Mouse (Mus musculus) lung, postnatal 10 days (tissue): ENCODE results near the gene Hoxa3.
A peak's percentile ranks its signal among the peaks of the same experiment; 100 is the strongest.

Experiments used
- DNase-seq: peaks from one replicate; pipeline ENCODE4 v3.0.0; 2021

The Hoxa3 gene

DNA sequence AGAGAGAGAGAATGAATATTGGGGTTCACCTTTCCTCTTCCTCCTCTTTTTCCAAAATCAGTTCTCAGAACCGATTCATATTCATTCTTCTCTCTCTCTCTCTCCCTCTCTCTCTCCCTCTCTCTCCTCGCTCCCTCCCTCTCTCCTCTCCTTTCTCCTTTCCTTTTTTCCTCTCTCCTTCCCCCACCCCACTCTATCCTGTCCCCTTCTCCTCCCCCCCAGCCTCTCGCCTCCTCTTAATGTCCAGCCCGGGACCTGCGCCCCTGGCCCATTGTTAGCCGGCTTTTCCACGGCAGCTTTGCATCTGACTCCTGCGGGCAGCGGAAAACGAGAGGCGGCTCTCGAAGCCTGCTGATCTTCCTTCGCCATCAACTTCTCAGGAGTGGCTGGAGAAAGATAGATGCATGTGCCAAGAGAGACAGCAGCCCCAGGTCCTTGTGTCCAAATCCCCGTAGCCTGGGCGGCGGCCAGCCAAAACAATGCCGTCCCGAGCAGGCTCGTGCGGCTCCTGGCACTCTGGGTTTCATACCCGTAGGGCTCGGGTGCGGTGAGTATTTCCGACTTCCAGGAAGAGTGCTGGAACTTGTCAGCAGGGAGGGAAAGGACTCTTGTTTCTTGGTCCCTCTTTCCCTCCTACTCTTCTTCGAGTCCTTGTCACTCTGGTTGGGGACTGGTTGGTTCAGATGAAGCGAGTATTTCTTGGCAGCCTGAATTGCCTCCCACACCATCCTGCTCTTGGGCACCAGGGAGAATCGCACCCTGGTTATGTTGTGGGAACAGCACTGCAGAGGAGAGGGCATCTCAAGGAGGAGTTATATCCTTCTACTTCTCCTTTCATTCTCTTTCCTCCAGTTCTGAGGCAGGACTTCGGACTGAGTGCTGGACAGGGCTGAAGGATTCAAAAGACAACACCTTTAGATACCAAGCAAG, 47.4 kb downstream of the Hoxa3 start:
- peak; percentile 73 for DNase-seq

DNA sequence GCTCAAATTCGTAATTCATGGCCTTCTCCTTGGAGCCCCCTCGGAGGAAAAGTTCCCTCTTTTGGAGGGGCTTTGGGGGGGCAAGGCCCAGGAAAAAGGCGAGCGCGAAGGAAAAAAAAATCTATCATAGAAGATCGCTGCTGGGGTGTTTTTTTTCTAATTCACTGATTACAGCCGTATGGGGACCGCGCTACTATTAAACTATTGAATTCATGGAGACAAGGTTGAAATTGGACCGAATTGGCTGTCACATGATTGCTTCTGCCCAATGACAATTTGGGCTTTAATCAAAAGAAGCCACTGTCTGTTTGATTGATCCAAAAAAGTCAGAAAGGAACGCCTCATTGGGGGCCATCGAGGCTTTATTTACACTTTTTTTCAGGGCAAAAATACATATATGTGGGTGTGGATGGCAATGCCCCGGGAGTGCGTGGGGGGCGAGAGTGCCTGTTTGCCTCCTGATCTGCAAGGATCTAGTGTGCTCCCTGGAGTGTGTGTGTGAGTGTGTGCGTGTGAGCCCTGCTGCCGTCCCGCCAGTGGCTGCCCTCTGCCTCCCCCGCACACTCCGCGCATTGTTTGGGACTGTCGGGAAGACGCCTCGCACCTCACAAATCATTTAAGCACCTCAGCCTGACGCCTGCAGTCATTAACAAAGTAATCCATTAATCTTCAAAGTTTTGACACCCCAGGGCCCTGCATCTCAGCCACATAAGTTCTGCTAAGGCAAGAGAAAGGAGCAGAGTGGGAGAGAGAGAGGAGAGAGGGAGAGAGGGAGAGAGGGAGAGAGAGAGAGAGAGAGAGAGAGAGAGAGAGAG, 48.3 kb downstream of the Hoxa3 start, which contains the start of gene Hoxa2:
TSS of gene Hoxa2 (minus strand) at position 206 of the 815 bp plus-strand sequence.
- DNase-seq, result peak; percentile 79

DNA sequence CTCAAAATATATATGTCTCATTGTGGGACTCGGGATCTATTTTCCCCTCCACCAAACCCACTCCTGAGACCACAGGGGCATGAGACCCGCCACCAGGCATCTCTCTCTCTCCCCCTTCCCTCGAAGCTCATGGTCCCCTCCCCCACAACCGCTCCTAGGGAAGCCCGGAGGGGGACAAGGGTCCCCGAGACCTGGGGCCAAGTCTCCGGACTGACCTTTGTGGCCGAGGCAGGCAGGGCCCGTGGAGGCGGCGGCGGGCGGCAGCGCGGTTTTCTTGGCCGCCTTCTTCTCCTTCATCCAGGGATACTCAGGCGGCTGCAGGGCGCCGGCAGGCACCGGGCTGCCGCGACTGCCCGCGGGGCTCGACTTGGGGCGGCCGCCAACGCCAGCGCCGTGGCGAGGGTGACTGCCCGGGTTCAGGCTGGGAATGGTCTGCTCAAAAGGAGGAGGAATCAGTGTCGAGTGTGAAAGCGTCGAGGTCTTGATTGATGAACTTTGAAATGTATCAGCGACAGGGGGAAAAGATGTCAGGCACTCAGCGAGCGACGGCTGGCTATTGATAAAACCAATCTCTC, 49.0 kb downstream of the Hoxa3 start:
- peak; percentile 58 for DNase-seq

DNA sequence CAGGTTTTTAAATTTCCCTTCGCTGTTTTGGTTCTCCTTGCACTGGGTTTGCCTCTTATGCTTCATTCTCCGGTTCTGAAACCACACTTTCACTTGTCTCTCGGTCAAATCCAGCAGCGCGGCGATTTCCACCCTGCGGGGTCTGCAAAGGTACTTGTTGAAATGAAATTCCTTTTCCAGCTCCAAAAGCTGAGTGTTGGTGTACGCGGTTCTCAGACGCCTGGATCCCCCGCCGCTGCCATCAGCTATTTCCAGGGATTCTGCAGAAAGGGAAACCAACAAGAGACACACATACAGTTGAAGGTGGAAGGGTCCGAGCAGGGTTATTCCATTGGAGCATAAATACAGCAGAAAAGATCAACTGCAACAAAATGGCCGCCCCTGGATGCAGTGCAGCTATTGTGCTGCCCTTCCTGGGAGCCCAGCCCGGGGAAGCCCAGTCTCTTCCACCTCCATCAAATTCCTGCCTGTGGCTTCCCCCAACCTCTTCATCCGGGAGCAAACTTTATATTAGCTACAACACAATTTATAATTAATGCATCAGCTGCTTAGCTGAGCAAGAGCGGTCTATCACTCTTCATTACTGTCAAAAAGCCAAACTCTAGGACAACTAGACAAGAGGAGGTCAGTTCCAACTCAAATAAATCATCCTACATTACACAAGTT, 49.6 kb downstream of the Hoxa3 start:
- peak; percentile 73 for DNase-seq

DNA sequence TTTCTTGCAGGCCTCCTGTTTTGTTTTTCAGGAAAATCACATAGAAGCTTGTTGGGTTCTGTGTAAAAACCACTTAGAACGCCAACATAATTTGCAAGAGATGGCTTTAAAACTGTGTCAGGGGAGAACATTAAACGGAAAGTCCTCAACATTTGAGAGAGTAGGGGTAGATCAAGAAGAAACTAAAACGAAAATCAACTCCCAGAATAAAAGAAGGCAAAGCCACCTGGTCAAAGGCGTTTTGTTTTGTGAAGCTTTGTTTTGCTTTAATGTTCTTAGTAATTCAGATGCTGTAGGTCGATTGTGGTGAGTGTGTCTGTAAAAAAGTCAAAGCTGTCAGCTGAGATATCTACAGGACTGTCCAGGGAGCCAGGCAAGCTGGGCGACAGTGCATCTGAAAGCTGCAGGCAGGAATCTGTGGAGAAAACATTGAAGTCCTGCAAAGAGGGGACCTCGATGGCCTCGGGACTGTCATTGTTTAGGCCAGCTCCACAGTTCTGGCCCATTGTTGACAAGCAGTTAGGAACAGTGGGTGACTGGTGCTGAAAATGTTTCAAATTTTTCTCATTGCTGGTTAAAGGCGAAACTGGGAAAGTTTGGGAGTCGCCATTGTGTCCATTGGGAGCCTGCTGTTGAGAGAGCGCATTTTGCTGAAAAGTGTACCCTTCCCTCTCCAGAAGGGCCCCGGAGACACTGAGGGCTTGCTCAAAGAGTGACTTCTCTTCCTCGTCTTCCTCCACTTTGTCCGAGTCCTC, 50.3 kb downstream of the Hoxa3 start:
- DNase-seq, result no peak

DNA sequence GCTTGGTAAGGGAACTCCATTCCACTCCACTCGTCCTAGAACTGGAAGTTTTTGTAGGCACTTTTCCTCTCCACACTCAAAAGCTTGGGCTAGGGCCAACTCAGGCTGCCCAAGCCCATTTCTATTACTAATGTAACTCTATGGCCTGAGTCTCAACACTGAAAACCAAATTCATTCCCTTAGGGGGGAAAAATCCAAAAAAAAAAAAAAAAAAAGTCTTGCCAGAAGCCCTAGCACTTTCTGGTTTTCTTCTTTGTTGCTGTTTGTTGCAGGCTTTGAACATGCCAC, 51.1 kb downstream of the Hoxa3 start:
- DNase-seq, result peak; percentile 47

DNA sequence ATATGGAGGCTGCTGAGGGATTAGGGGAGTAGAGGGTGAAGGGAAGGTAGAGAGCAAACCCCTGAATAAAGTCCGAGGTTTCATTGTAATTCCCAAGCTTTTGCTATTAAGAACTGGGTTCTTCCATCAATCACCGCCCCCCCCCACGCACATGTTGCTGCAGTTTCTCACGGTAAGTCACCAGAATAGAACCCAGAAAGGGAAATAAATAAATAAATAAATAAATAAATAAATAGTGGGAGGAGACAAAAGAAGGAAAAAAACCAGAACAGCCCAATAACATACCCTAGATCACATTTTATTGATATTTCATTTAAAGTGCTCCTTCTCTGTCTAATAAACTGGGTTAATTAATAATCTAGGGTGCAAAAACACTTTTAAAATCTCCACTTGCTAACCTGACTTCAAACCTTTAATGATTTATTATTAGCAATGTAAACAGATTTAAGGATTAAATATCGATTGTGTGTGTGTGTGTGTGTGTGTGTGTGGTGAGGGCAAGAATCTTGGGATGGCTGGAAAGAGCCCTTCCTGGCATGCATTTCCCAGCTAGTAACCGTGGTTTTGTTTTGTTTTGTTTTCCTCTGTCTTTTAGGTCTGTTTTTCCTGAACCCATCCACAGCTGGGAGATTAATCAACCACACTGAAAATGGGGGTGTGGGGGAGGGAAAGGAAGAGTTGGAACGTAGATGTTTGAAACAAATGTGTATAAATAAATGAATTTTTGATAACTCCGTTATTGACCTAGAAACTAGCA, 51.6 kb downstream of the Hoxa3 start:
- DNase-seq, result no peak

DNA sequence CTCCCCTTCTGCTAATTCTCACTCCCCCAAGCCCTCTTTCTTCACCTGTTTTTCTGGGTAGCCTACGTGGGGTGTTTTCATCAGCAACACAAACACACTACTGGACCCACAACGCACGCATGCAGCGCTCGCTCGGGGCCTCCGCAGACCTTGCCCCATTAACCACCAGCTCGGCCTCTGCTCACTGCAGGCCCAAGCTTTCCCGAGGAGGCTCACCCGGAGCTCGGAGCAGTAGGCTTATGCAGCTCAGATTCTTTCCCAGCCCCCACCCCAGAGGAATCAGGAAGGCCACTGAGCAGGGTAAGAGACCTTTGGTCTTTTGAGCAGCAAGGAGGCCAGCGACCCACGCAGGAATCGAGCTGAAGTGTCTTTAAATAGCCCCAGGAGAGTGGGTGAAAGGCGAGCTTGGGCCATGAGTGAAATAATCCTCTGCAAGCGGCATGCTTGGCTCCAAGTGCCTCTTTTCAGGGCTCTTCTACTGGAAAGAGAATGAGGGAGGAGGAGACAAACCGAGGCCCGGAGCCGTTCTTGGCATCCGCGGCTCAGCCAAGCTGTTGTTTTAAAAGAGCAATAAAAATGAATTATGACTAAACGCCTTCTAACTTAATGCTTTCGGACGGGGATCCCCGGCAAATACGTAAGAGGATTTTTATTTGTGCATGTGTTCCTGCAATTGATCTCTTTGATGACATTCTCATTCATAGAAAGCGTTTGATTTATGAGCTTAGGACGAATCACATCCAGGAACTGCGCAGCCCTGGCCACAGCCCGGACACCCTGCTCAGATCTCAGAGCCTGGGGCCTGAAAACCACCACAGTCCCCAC, 52.4 kb downstream of the Hoxa3 start:
- DNase-seq, result peak; percentile 82

DNA sequence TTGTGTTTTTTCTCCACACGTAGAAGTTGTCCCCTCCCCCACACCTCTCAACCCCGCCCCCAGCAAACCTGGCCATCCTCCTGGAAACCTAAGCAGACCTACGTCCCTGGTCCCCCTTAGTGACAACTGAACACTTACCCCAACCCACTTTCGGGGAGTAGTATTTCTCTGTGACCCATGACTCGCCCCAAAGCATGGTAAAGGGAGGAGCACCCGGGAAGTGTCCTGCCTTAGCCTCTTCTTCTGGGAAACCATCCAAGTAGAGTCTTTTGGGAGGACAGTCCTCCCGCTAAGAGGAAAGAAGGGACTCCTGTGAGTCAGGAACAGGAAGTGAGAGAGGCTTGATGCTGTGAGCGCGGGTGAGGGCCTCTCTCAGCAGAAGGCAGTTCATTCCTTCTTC, 53.2 kb downstream of the Hoxa3 start:
- DNase-seq, result peak; percentile 67

DNA sequence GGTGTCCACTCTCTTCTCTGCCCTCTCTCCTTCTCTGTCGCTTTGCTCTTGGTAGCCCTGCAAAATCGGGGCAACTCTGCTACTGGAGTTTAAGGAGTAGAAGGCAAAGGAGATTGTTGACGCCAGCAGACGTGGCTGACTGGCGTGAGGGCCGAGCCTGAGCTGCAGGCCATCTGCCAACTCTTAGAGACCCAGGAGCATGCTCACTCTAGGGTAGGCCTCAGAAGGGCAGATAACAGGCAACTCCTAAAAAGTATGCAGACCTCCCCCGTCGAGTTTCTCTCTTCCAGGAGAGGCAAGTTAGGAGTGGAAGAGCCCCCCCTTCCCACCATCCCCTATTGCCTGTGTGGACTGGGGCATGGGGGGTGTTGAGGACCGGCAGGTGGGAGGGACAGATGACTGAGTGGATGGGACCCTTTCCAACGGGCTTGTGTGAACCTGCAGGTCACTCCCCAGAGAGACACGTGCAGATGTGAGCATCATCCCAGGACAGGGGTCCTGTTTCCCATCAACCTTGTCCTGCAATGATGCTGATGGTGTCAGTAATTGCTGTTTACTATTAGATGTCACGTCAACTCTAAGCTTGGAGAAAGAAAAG, 53.9 kb downstream of the Hoxa3 start:
- DNase-seq, result peak; percentile 72

DNA sequence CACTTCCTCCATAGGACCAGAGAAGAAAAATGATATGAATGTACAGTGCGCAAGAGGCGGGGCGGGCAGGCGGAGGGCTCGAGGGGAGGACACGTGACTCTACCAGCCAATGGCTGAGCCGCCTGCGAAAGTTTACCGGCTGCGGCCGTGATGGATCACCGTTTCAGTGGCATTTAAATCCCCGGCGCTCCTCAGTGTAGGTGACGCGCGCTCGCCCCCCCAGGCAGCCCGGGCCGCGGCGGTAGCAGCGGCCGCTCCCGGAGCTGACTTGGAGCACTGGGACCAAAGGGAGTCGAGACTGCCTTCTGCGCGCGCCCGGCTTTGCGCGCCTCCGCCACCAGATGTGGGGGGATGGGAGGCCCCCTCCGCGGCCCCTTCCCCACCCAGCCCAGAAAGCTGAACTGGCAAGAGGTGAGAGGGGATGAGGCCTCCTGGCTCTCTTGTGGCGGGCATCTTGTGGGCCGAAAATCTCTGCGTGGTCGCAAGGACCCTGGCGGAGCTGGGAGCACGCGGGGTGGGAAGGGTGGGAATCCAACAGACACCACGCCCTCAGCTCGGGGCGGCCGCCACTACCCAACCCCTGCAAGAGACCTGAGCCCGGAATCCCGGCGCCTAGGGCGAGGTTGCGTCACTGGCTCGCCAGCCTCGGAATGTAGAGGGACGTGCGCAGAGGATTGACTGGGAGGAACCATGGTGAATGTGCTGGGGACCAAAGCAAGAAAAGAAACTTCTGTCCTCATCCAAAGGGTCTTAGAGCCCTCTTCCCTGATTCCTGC, 54.7 kb downstream of the Hoxa3 start, which contains the start of gene Hoxa1:
TSS of gene Hoxa1 (minus strand) at position 42 of the 776 bp plus-strand sequence.
- DNase-seq, result peak; percentile 93

DNA sequence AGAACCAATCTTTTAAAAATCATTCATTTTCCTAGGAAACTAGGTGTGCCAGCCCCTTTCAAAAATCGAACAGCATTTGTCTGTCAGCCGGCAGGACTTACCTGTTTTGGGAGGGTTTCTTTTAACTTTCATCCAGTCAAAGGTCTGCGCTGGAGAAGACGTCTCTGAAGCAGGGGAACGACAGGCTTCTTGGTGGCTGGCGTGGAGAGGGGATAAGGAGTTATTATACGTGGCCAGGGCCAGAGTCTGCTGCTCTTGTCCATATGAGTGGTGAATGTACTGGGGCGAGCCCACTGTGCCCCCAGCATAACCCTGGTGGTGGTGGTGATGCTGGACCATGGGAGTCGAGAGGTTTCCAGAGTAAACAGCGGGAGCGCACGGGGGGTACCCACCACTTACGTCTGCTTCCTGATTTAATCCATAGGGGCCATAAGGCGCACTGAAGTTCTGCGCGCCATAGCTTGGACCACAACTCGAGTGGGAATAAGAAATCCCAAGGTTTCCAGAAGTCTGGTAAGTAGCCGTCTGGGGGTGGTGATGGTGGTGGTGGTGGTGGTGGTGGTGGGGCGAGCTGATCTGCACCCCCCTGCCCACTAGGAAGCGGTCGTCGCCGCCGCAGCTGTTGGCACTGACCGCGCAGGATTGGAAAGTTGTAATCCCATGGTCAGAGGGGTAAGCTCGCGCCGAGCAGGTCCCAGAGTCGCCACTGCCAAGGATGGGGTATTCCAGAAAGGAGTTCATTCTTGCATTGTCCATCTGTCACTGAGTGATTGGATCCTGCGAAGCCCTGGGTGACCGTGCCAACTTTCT, 55.5 kb downstream of the Hoxa3 start:
- no peak for DNase-seq

DNA sequence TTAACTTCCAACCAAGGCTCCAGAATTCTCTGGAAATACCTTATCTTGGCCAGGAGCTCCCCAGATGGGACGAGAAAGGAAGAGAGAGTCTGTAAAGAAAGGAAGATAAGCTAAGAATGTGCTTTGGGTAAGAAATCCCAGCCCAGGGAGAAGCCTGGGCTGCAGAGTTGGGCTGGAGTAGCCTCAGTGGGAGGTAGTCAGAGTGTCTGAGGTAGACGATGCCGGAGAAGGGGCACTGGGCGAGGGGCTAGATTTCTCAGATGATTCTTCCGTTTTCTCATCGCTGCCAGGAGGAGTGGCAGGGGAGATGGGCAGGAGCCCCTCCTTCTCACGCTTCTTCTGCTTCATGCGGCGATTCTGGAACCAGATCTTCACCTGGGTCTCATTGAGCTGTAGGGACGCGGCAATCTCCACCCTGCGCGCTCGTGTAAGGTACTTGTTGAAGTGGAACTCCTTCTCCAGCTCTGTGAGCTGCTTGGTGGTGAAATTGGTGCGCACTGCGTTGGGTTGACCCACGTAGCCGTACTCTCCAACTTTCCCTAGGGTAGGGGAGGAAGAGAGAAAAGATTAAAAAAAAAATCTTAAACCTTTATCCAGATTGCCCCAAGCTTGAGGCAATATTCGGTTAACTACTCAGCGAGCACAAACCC, 56.5 kb downstream of the Hoxa3 start:
- no peak for DNase-seq

DNA sequence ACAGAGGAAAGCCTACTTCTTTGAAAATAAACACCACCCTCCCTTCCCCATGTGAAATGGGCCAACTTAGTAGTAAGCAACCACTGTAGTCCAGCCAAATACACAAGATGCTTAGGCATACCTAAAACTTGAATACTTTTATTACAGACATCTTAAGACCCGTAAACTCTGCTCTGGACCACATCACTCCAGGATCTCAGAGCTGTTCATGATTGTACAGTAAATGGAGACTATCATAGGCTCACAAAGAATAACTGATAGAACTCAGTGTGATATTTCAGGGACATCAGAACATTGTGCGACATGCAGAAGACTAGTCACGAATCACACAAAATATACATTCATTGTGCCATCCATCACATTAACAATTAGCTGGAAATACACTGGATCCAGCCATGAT, 57.7 kb downstream of the Hoxa3 start:
- no peak for DNase-seq

DNA sequence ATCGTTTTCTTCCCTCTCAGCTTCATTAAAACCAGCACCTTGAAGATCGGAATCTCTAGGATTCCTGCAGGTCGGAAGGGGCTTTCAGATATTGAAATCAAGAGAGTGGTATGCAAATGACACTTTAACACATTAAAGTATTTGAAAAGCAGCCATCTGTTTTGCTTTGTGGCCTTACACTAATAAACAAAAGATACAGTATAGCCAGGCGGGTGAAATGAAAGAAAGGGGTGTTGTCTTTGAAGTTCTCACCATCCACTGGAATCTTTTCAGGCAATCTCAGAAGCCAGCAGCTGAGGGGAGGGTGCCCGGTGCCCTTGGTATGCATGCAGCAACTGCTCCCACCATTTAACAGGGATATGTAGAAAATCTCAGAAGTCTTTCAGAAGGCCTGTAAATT, 59.1 kb downstream of the Hoxa3 start:
- DNase-seq, result no peak

DNA sequence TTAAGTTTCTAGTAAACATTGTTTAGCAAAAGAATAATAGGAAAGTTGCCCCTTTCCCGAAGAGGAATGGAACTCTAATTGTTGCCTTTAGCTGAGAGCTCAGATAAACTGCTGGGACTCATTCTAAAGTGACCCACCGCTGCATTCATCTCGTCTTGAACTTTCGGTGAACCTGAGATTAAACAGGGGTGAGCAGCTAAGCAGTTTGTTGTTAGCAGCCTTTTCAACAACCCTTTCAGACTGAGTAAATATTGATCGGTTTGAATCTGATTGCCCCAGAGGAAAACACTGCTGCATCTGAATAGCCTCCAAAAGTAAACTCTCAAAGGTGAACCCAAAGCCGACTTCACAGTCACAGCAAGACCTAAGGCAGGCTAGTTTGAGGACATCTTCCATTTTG, 59.9 kb downstream of the Hoxa3 start:
- no peak for DNase-seq

DNA sequence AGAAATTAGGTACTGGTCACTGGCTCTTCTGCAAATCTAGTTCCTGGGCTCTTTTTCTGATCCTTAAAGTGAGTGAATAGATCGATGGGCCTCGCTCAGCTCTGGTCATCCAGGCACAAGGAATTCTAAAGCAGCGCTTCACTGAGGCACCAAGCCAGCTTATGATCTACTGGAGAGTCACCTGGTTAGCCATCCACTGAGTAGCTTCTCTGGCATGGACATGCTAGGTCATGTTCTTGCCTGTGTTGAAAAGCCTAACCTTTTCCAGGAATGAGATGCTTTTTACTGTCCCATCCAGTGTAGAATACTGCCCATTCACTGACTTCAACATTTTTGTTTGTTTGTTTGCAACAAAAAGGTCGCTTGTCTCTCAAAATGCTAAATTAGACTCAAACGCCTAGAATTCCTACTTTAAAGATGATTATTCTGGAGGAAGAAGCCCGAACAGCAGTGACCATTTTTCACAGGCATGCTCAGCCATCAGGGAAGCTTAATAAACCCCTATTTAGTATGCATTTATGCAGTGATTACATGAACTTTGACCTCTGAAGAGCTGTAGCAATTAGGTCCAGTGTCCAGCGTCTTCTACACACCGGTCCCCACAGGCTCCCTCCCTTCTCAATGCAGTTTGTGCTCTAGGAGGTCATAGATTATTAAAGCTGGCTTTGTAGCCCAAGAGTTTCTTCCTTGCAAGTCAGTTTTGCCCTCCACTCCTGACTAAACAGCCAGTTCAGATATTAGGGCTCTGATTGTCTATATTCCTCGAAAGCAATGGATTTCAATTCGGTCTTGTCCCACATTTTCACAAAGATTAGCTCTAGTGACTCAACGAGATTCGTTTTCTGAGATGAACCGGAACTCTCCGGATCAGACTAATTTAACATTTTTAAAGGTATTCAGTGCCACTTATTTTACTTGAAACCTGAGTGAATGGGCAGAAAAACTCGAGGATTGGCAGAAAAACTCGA, 60.6 kb downstream of the Hoxa3 start:
- DNase-seq, result no peak
